Mouse (Mus musculus) lung, postnatal 0 days (tissue): Measurements from ENCODE around the gene Tbccd1. TPM values are rescaled to one million over a fixed set of nuclear protein-coding genes. Genes with fewer than 3 reads are reported as not detected.

Experiments
- ATAC-seq: fragments of 200-750 bp; cut with Nextera tagmentation; 2 replicates; pipeline ENCODE4 v1.8.0; 2017; ENCODE audit warnings: moderate library complexity
- DNase-seq: peaks from one replicate; pipeline ENCODE4 v3.0.0-alpha.2; 2016; ENCODE audit warnings: low spot score
- H3K27ac ChIP-seq: fragments of 300-500 bp; sonication (generic); 2 replicates; pipeline ENCODE4 v1.5.1; 2014; ENCODE audit warnings: antibody characterized with exemption, mild to moderate bottlenecking, low read length, mixed read lengths
- H3K27me3 ChIP-seq: fragments of 300-500 bp; sonication (generic); replicated peaks from 2 replicates; pipeline ENCODE4 v1.6.1; 2014; ENCODE audit warnings: low read length, mixed read lengths; ENCODE audit not compliant: insufficient read depth
- H3K36me3 ChIP-seq: fragments of 300-500 bp; sonication (generic); 2 replicates; pipeline ENCODE4 v1.6.1; 2014; ENCODE audit warnings: low read length, mixed read lengths; ENCODE audit not compliant: insufficient read depth
- H3K4me1 ChIP-seq: fragments of 300-500 bp; sonication (generic); 2 replicates; pipeline ENCODE4 v1.6.1; 2014; ENCODE audit warnings: antibody characterized with exemption, low read depth, low read length, mixed read lengths; ENCODE audit not compliant: insufficient read depth
- H3K4me2 ChIP-seq: fragments of 300-500 bp; sonication (generic); replicated peaks from 2 replicates; pipeline ENCODE4 v1.6.1; 2014; ENCODE audit warnings: low read depth, mild to moderate bottlenecking, low read length, moderate library complexity, mixed read lengths
- H3K4me3 ChIP-seq: fragments of 300-500 bp; sonication (generic); 2 replicates; pipeline ENCODE4 v1.5.1; 2014; ENCODE audit warnings: low read depth, low read length
- H3K9ac ChIP-seq: fragments of 300-500 bp; sonication (generic); replicated peaks from 2 replicates; pipeline ENCODE4 v1.6.1; 2014; ENCODE audit warnings: low read depth, mild to moderate bottlenecking
- H3K9me3 ChIP-seq: fragments of 300-500 bp; sonication (generic); 2 replicates; pipeline ENCODE4 v1.6.1; 2016; ENCODE audit warnings: low read length, mixed read lengths
- CTCF ChIP-seq: IDR thresholded peaks from 2 replicates; pipeline ENCODE4 v1.5.1; 2016; ENCODE audit warnings: antibody characterized with exemption, mild to moderate bottlenecking
- EP300 ChIP-seq: IDR thresholded peaks from 2 replicates; pipeline ENCODE4 v1.6.1; 2016; ENCODE audit warnings: antibody characterized with exemption, mild to moderate bottlenecking, control low read depth
- WGBS: fragments of 180-500 bp; shearing (Covaris S2); extraction: QIAGEN DNeasy Blood & Tissue Kit; methylation state at CpG from one replicate; pipeline ENCODE4 v1.1.7; 2014; 5-methylcytosine and 5-hydroxymethylcytosine counted together
- polyA plus RNA-seq: library from polyadenylated mRNA; unstranded; fragments of >200 nt; fragmentation: Nextera tagmentation; extraction: Ambion mirVana; gene quantifications from 2 replicates; pipeline ENCODE4 v1.2.1, GENCODE M21; 2015

The Tbccd1 gene
- polyA plus RNA-seq, 1 experiment from 2014 or later, result 16.0 TPM

- peak; percentile 79 for TF ChIP-seq CTCF
- no peak for TF ChIP-seq EP300
- Histone ChIP-seq H3K27ac (no peak overlapping the region), H3K9ac (no peak overlapping the region), H3K4me3 (no peak overlapping the region), H3K9me3 (no peaks in the 10 kb centered on the region), H3K36me3 (peaks cover 17% of the 10 kb centered on the region), H3K4me2 (no peak overlapping the region), H3K4me1 (no peaks in the 10 kb centered on the region), H3K27me3 (no peaks in the 10 kb centered on the region)
- WGBS, result 39% methylated on average over 9 of the region's 9 CpGs
- ATAC-seq (no peak), DNase-seq (peak; percentile 36)
These were observed 19.0 kb upstream of the Tbccd1 start for GRCm38 (mm10) chr16:22876218-22877043.

DNA sequence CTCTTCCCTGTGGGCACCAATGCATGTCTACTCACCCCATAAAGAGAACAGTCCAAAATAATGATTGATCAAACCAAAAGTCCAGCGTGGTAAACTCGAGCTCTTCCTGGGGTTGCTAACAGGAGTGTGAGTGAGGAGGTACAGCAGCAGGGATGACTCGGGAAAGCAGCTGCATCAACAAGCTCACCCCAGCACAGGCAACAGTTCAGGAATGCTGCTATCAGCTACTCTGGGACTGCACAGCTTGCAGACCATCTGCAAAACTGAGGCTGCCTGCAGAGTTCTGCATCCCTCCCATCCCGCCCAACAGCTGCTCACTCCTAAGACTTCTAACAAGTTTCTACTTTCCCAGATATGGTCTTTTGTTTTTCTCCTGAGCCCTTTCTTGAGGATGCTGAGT is 15.9 kb upstream of the Tbccd1 start:
- Histone ChIP-seq H3K4me1 (no peaks in the 10 kb centered on the region), H3K36me3 (peaks cover 40% of the 10 kb centered on the region), H3K9me3 (no peaks in the 10 kb centered on the region), H3K9ac (no peak overlapping the region), H3K27me3 (no peaks in the 10 kb centered on the region), H3K4me3 (no peak overlapping the region), H3K4me2 (no peak overlapping the region), H3K27ac (no peak overlapping the region)
- DNase-seq, result no peak
- WGBS, result 71% methylated on average over 4 of the region's 4 CpGs
- no peak for ATAC-seq
- TF ChIP-seq EP300 (no peak), CTCF (no peak)

- H3K9ac ChIP-seq, result no peak overlapping the region
- TF ChIP-seq EP300 (no peak), CTCF (no peak)
- H3K36me3 ChIP-seq, result peaks cover 48% of the 10 kb centered on the region
- H3K4me1 ChIP-seq, result no peaks in the 10 kb centered on the region
- no peaks in the 10 kb centered on the region for H3K9me3 ChIP-seq
- WGBS, result 87% methylated on average over 8 of the region's 8 CpGs
- ATAC-seq (no peak), DNase-seq (no peak)
- no peak overlapping the region for H3K4me3 ChIP-seq
- H3K27ac ChIP-seq, result no peak overlapping the region
- no peaks in the 10 kb centered on the region for H3K27me3 ChIP-seq
- H3K4me2 ChIP-seq, result no peak overlapping the region
These were observed 14.9 kb upstream of the Tbccd1 start for GRCm38 (mm10) chr16:22872397-22872796.

DNA sequence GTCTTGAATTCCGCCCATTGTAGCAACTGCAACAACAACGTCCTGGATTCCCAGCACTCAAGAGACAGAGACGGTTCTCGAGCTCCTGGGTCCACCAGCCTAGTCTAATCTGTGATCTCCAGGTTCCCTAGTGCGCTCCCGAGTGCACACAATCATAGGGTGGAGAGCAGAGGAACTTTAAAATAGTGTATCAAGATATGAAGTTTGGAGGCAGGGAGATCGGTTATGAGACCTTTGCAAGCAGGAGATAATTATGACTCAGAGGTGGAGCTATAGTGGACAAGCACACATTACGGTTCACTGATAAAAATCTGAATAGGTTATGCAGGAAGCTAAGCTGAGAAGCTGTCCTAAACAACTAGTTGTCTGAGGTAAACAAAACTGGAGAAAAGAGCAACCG is 696 bp downstream of the Tbccd1 start:
- Histone ChIP-seq H3K27me3 (no peaks in the 10 kb centered on the region), H3K4me3 (peak overlapping the region; percentile 97), H3K27ac (peak overlapping the region; percentile 82), H3K9me3 (no peaks in the 10 kb centered on the region), H3K4me1 (peaks cover 12% of the 10 kb centered on the region; the same call in 1 of the 2 replicates), H3K9ac (peak overlapping the region; percentile 52), H3K4me2 (peak overlapping the region; percentile 63), H3K36me3 (0 out of 2 replicates have a peak, but pooled peaks cover 4% of the 10 kb centered on the region)
- ATAC-seq, result no peak
- TF ChIP-seq EP300 (no peak), CTCF (no peak)
- 10% methylated on average over 9 of the region's 9 CpGs for WGBS
- no peak for DNase-seq

DNA sequence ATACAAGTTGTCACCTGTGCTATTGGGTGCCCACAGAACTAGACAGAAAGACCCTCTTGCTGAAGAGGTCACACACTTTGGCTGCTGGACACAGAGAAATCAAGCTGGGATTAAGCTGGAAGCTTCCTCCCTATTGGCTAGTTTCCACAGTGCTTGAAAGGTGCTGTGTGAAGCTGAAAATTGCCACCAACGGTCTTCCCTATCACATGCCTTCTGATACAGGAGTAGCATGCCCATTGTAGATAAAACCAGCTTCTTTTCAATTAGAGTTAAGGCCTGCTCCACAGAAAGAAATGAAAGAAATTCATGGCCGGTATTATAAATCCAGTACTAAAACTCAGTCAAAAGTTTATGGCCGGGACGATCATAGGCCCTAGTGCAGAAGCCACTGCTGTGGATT is 4.8 kb downstream of the Tbccd1 start:
- peaks cover 6% of the 10 kb centered on the region; the same call in 1 of the 2 replicates for H3K4me1 ChIP-seq
- no peaks in the 10 kb centered on the region for H3K27me3 ChIP-seq
- H3K27ac ChIP-seq, result no peak overlapping the region
- no peak overlapping the region for H3K9ac ChIP-seq
- no peak for TF ChIP-seq EP300
- no peak for TF ChIP-seq CTCF
- no peak overlapping the region for H3K4me3 ChIP-seq
- 0 out of 2 replicates have a peak, but pooled peaks cover 4% of the 10 kb centered on the region for H3K36me3 ChIP-seq
- no peaks in the 10 kb centered on the region for H3K9me3 ChIP-seq
- WGBS, result 90% methylated on average over 4 of the region's 4 CpGs
- DNase-seq (no peak), ATAC-seq (no peak)
- H3K4me2 ChIP-seq, result no peak overlapping the region

DNA sequence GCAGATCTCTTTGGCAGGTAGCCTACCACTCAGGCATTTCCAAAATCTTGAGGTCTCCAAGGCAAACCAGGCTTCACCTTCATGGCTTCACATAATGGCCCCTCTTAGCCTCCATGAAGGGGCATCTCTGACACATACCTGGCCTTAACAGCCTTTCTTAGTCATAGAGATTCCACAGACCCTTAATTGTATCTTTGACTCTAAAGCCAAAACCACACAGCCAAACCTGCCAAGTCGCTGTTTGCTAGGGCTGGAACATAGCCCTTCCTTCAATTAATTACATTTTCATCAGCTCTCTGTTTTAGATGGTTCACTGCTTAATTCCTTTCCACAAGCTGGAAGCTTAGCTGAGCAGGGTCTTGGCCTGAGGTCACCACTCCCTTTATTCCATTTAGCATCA is 9.1 kb downstream of the Tbccd1 start:
- Histone ChIP-seq H3K4me1 (no peaks in the 10 kb centered on the region), H3K9me3 (no peaks in the 10 kb centered on the region), H3K4me2 (no peak overlapping the region), H3K27me3 (no peaks in the 10 kb centered on the region), H3K4me3 (no peak overlapping the region), H3K9ac (no peak overlapping the region), H3K27ac (no peak overlapping the region), H3K36me3 (no peaks in the 10 kb centered on the region)
- 91% methylated on average over 1 of the region's 1 CpGs for whole genome bisulfite sequencing
- no peak for DNase-seq
- no peak for TF ChIP-seq CTCF
- TF ChIP-seq EP300, result no peak
- ATAC-seq, result no peak
